Mouse (Mus musculus): ENCODE measurements around the gene Lgr5. TPM values are rescaled to one million over a fixed set of nuclear protein-coding genes. Genes with fewer than 3 reads are reported as not detected.

The Lgr5 gene
- total and polyA plus RNA-seq, 3 experiments, result 0.11 TPM; not detected in 2

DNA sequence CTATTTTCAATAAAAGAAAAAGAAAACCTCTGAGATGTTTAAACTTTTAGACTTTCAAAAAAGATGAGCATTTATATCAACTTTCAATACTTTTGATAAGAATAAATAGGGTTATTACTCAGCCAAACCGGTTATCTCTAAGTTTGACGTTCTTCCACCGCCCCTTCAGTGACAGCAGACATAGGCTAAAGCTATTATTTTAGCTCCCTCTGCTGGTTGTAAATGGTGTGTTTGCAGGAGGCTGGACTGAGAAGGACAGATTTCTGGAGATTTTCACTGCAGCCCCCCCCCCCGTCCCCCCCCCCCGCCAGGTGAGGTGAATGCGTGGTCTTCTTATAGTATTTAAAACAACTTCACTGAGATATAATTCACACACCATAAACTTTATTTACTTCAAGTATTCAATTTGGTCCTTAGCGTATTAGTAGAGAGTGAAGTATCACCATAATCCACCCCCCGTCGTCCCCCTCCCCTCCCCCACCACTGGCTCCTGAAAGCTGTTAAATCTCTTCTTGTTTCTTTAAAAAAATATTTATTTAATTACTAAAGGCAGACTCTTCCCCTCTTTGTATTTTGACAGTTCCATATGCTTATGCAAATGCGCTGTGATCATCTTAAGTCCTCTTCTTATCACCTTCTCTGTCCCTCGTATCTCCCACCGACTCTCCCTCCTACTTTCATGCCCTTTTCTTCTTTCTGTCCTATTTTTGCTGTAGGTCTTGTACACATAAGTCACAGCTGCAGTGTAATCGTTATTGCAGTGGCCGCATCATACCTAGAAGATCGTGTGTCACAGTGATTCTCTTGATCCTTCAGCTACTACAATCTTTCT, 30.1 kb upstream of the Lgr5 start:
- DNase-seq (ENCODE audit: low spot score) (no peak), ATAC-seq (ENCODE audit: extremely low read depth, insufficient number of reproducible peaks, low FRiP score, poor library complexity, severe bottlenecking) (no peak)
- TF ChIP-seq CTCF (IDR thresholded peaks at IDR 0.05; ENCODE audit: low read depth, low read length) (no peak), TAL1 (conservative IDR thresholded peaks at IDR 0.05; ENCODE audit: low read depth, low read length) (no peak), POLR2AphosphoS5 (IDR thresholded peaks at IDR 0.05; ENCODE audit: insufficient replicate concordance, low read depth, low read length) (no peak), GATA1 (IDR thresholded peaks at IDR 0.05; ENCODE audit: borderline replicate concordance, low read length) (no peak), GATA2 (IDR thresholded peaks at IDR 0.05; ENCODE audit: borderline replicate concordance, low read depth, low read length) (no peak)
- no peaks in the 10 kb centered on the region for H3K36me3 ChIP-seq (replicated peaks)
- H3K4me1 ChIP-seq (ENCODE audit: insufficient read depth, low read depth, low read length), result no peaks in the 10 kb centered on the region
- H3K4me3 ChIP-seq (ENCODE audit: low read depth, low read length), result no peak overlapping the region
- peaks cover 16% of the 10 kb centered on the region for H3K9me3 ChIP-seq (replicated peaks)
- H3K27me3 ChIP-seq (ENCODE audit: insufficient read depth, low read length), result no peaks in the 10 kb centered on the region

DNA sequence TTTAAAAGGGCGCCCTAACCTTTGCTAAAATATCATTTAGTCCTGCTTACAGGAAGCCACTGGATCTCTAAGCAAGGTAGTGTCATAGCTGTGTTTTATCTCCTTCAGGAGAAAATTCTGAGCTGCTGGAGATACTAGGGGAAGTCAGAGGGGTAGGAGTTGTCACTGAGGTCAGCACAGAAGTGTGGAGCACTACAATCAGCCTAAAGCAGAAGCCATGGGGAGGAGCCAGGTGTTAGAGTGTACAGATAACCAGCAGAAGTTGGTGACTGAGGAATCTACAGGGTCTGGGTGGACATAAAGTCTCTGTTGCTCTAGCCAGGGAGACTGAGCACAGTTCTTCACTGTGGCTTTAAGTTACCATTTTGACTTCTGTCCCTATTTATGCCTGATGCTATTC, 8.2 kb upstream of the Lgr5 start:
- no peaks in the 10 kb centered on the region for H3K36me3 ChIP-seq (replicated peaks)
- ATAC-seq (ENCODE audit: extremely low read depth, insufficient number of reproducible peaks, low FRiP score, poor library complexity, severe bottlenecking) (no peak), DNase-seq (ENCODE audit: low spot score) (no peak)
- H3K4me1 ChIP-seq (ENCODE audit: insufficient read depth, low read depth, low read length), result no peaks in the 10 kb centered on the region
- TF ChIP-seq GATA1 (IDR thresholded peaks at IDR 0.05; ENCODE audit: borderline replicate concordance, low read length) (no peak), POLR2AphosphoS5 (IDR thresholded peaks at IDR 0.05; ENCODE audit: insufficient replicate concordance, low read depth, low read length) (no peak)
- no peaks in the 10 kb centered on the region for H3K27me3 ChIP-seq (ENCODE audit: insufficient read depth, low read length)
- H3K9me3 ChIP-seq (replicated peaks), result peaks cover 32% of the 10 kb centered on the region
- H3K4me3 ChIP-seq (ENCODE audit: low read depth, low read length), result no peak overlapping the region

DNA sequence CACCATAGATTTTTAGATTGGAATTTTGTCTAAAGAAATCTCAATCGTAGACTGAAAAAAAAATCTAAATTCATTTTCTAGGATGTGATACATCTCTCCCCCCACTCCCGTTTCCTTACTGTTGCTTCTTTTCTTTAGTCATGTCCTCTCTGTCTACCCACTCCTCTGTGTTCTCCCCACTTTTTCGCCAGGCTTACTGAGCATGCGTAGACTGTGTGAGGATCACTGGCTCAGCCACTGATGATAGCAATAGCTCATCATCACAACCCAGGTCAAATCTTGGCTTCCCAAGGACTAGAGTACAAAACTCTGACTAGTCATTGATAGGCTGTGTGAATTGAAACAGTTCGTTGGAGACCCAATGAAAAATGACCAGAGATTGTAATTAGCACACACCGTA, 6.1 kb upstream of the Lgr5 start:
- DNase-seq (ENCODE audit: low spot score) (no peak), ATAC-seq (ENCODE audit: extremely low read depth, insufficient number of reproducible peaks, low FRiP score, poor library complexity, severe bottlenecking) (no peak)
- Histone ChIP-seq H3K4me1 (ENCODE audit: insufficient read depth, low read depth, low read length) (no peaks in the 10 kb centered on the region), H3K9me3 (replicated peaks) (peaks cover 35% of the 10 kb centered on the region), H3K4me3 (ENCODE audit: low read depth, low read length) (no peak overlapping the region), H3K27me3 (ENCODE audit: insufficient read depth, low read length) (no peaks in the 10 kb centered on the region), H3K36me3 (replicated peaks) (no peaks in the 10 kb centered on the region)
- TF ChIP-seq POLR2AphosphoS5 (IDR thresholded peaks at IDR 0.05; ENCODE audit: insufficient replicate concordance, low read depth, low read length) (no peak), GATA1 (IDR thresholded peaks at IDR 0.05; ENCODE audit: borderline replicate concordance, low read length) (no peak), TAL1 (conservative IDR thresholded peaks at IDR 0.05; ENCODE audit: low read depth, low read length) (no peak), GATA2 (IDR thresholded peaks at IDR 0.05; ENCODE audit: borderline replicate concordance, low read depth, low read length) (no peak), CTCF (IDR thresholded peaks at IDR 0.05; ENCODE audit: low read depth, low read length) (no peak)

DNA sequence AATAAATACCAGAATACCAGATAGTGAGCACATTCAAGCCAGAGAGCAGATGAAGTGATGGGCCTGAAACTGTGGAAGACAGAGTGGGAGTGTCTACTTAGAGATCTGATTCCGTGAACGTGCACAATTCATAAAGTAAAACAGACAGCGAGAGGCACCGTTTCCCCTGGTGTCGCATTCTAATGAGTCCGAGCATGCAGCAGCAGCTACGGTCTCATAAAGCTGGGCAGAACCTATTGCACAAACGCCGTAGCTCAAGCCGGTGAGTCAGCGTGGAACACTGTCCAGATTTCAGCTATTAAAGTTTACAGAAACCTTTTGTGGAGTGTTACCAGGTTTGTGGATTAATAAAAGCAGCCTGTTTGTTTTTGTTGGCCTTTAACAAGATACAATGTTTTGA, 5.6 kb upstream of the Lgr5 start:
- Histone ChIP-seq H3K9me3 (replicated peaks) (peaks cover 36% of the 10 kb centered on the region), H3K4me1 (ENCODE audit: insufficient read depth, low read depth, low read length) (no peaks in the 10 kb centered on the region), H3K27me3 (ENCODE audit: insufficient read depth, low read length) (no peaks in the 10 kb centered on the region), H3K36me3 (replicated peaks) (no peaks in the 10 kb centered on the region), H3K4me3 (ENCODE audit: low read depth, low read length) (no peak overlapping the region)
- ATAC-seq (ENCODE audit: extremely low read depth, insufficient number of reproducible peaks, low FRiP score, poor library complexity, severe bottlenecking), result no peak
- TF ChIP-seq POLR2AphosphoS5 (IDR thresholded peaks at IDR 0.05; ENCODE audit: insufficient replicate concordance, low read depth, low read length) (no peak), TAL1 (conservative IDR thresholded peaks at IDR 0.05; ENCODE audit: low read depth, low read length) (no peak), CTCF (IDR thresholded peaks at IDR 0.05; ENCODE audit: low read depth, low read length) (no peak), GATA1 (IDR thresholded peaks at IDR 0.05; ENCODE audit: borderline replicate concordance, low read length) (no peak), GATA2 (IDR thresholded peaks at IDR 0.05; ENCODE audit: borderline replicate concordance, low read depth, low read length) (no peak)
- DNase-seq (ENCODE audit: low spot score), result no peak

DNA sequence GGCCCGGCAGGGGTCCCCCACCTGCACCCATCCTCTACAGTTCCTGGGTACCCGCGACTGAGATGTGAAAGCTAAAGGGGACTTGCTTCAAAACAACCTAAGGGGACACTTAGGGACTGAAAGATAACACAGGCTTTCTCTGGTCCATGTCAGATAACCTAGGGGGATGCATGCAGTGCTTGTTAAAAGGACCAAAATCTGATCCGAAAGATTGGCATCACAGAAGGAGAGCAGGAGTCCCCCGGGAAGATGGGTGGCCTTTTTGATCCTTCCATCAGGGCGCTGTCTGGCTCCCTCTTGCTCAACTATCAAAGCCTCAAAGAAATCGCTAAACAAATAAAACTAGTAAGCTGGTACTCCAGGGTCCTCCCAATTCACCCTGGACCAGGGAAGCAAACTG, 399 bp upstream of the Lgr5 start:
- ATAC-seq (ENCODE audit: extremely low read depth, insufficient number of reproducible peaks, low FRiP score, poor library complexity, severe bottlenecking) (no peak), DNase-seq (ENCODE audit: low spot score) (no peak)
- no peaks in the 10 kb centered on the region for H3K36me3 ChIP-seq (replicated peaks)
- peaks cover 51% of the 10 kb centered on the region for H3K9me3 ChIP-seq (replicated peaks)
- no peaks in the 10 kb centered on the region for H3K27me3 ChIP-seq (ENCODE audit: insufficient read depth, low read length)
- H3K4me1 ChIP-seq (ENCODE audit: insufficient read depth, low read depth, low read length), result no peaks in the 10 kb centered on the region
- no peak for TF ChIP-seq GATA1 (IDR thresholded peaks at IDR 0.05; ENCODE audit: borderline replicate concordance, low read length)
- no peak for TF ChIP-seq GATA2 (IDR thresholded peaks at IDR 0.05; ENCODE audit: borderline replicate concordance, low read depth, low read length)
- TF ChIP-seq POLR2AphosphoS5 (IDR thresholded peaks at IDR 0.05; ENCODE audit: insufficient replicate concordance, low read depth, low read length), result no peak
- TF ChIP-seq TAL1 (conservative IDR thresholded peaks at IDR 0.05; ENCODE audit: low read depth, low read length), result no peak
- no peak for TF ChIP-seq CTCF (IDR thresholded peaks at IDR 0.05; ENCODE audit: low read depth, low read length)
- H3K4me3 ChIP-seq (ENCODE audit: low read depth, low read length), result no peak overlapping the region

GRCm38 (mm10) chr10:115586246-115587231, 1.0 kb downstream of the Lgr5 start:
- Histone ChIP-seq H3K9me3 (replicated peaks) (peaks cover 47% of the 10 kb centered on the region), H3K36me3 (replicated peaks) (no peaks in the 10 kb centered on the region), H3K27me3 (ENCODE audit: insufficient read depth, low read length) (no peaks in the 10 kb centered on the region), H3K4me3 (ENCODE audit: low read depth, low read length) (no peak overlapping the region; the same call in 1 of the 2 replicates), H3K4me1 (ENCODE audit: insufficient read depth, low read depth, low read length) (no peaks in the 10 kb centered on the region)
- no peak for TF ChIP-seq TAL1 (conservative IDR thresholded peaks at IDR 0.05; ENCODE audit: low read depth, low read length)
- no peak for TF ChIP-seq POLR2AphosphoS5 (IDR thresholded peaks at IDR 0.05; ENCODE audit: insufficient replicate concordance, low read depth, low read length)
- TF ChIP-seq GATA1 (IDR thresholded peaks at IDR 0.05; ENCODE audit: borderline replicate concordance, low read length), result no peak
- no peak for TF ChIP-seq GATA2 (IDR thresholded peaks at IDR 0.05; ENCODE audit: borderline replicate concordance, low read depth, low read length)
- no peak for TF ChIP-seq CTCF (IDR thresholded peaks at IDR 0.05; ENCODE audit: low read depth, low read length)
- ATAC-seq (ENCODE audit: extremely low read depth, insufficient number of reproducible peaks, low FRiP score, poor library complexity, severe bottlenecking) (no peak), DNase-seq (ENCODE audit: low spot score) (no peak)
